Mouse (Mus musculus) kidney, embryonic 15.5 days (tissue): Measurements from ENCODE around the gene Vgll2. TPM values are rescaled to one million over a fixed set of nuclear protein-coding genes. Genes with fewer than 3 reads are reported as not detected.

Experiments
- ATAC-seq: fragments of 200-750 bp; cut with Nextera tagmentation; replicated peaks from 2 replicates; pipeline ENCODE4 v1.8.0; 2017; ENCODE audit warnings: moderate TSS enrichment; ENCODE audit not compliant: low FRiP score
- H3K27ac ChIP-seq: fragments of 300-500 bp; sonication (generic); 2 replicates; pipeline ENCODE4 v1.5.1; 2015; ENCODE audit warnings: mild to moderate bottlenecking, inconsistent platforms
- H3K27me3 ChIP-seq: fragments of 300-500 bp; sonication (generic); 2 replicates; pipeline ENCODE4 v1.6.1; 2015; ENCODE audit warnings: inconsistent platforms
- H3K36me3 ChIP-seq: fragments of 300-500 bp; sonication (generic); 2 replicates; pipeline ENCODE4 v1.6.1; 2015; ENCODE audit warnings: inconsistent platforms
- H3K4me1 ChIP-seq: fragments of 300-500 bp; sonication (generic); 2 replicates; pipeline ENCODE4 v1.6.1; 2015; ENCODE audit warnings: inconsistent platforms
- H3K4me2 ChIP-seq: fragments of 300-500 bp; sonication (generic); 2 replicates; pipeline ENCODE4 v1.6.1; 2015; ENCODE audit warnings: moderate library complexity, mild to moderate bottlenecking, inconsistent platforms
- H3K4me3 ChIP-seq: fragments of 300-500 bp; sonication (generic); replicated peaks from 2 replicates; pipeline ENCODE4 v1.5.1; 2015; ENCODE audit warnings: mild to moderate bottlenecking, inconsistent platforms
- H3K9ac ChIP-seq: fragments of 300-500 bp; sonication (generic); 2 replicates; pipeline ENCODE4 v1.6.1; 2015; ENCODE audit warnings: mild to moderate bottlenecking, inconsistent platforms
- H3K9me3 ChIP-seq: fragments of 300-500 bp; sonication (generic); replicated peaks from 2 replicates; pipeline ENCODE4 v1.6.1; 2016; ENCODE audit warnings: inconsistent platforms
- WGBS: fragments of 180-500 bp; shearing (Covaris S2); methylation state at CpG from one replicate; pipeline ENCODE4 v1.1.7; 2015; ENCODE audit warnings: mixed read lengths; 5-methylcytosine and 5-hydroxymethylcytosine counted together
- polyA plus RNA-seq: library from polyadenylated mRNA; unstranded; fragments of >200 nt; fragmentation: Nextera tagmentation; extraction: Ambion mirVana; gene quantifications from 2 replicates; pipeline ENCODE4 v1.2.1, GENCODE M21; 2015

Vgll2 gene
- 1.9 and 2.8 TPM in 2 replicates for polyA plus RNA-seq

- H3K36me3 ChIP-seq, result no peaks in the 10 kb centered on the region
- ATAC-seq, result peak; percentile 85
- WGBS, result under 1% methylated on average over 60 of the region's 60 CpGs
- H3K4me3 ChIP-seq, result peak within 1 kb of the TSS; percentile 51
- no peaks in the 10 kb centered on the region for H3K9me3 ChIP-seq
- H3K4me1 ChIP-seq, result peaks cover 21% of the 10 kb centered on the region
- no peak within 1 kb of the TSS for H3K27ac ChIP-seq
- no peak within 1 kb of the TSS for H3K9ac ChIP-seq
- peaks cover 89% of the 10 kb centered on the region for H3K27me3 ChIP-seq
- H3K4me2 ChIP-seq, result peak within 1 kb of the TSS; percentile 87
These were observed at the start of gene Vgll2 for GRCm38 (mm10) chr10:52022413-52023212. Gene Vgll2 (plus strand): TSS chr10:52022502.

DNA sequence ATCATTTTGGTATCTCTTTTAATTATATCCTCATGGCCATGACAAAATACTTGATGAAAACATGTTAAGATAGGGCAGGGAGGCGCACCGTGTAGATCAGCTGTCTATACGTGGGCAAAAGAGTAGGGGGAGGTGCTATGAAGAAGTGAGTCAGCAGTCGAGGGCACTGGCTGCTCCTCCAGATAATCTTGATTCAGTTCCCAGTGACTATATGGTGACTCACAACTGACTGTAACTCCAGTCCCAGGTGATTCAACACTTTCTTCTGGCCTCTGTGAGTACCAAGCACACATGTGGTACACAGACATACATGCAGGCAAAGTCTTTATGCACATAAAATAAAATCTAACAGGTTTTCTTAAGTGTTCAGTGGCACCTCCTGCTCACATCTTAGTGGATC is 47.2 kb upstream of the Vgll2 start:
- Histone ChIP-seq H3K27me3 (no peaks in the 10 kb centered on the region), H3K4me1 (no peaks in the 10 kb centered on the region), H3K36me3 (no peaks in the 10 kb centered on the region), H3K4me2 (no peak overlapping the region), H3K9me3 (no peaks in the 10 kb centered on the region), H3K27ac (no peak overlapping the region), H3K9ac (no peak overlapping the region), H3K4me3 (no peak overlapping the region)
- WGBS, result 82% methylated on average over 4 of the region's 4 CpGs
- no peak for ATAC-seq

GRCm38 (mm10) chr10:51975587-51975986 is 46.7 kb upstream of the Vgll2 start:
- Histone ChIP-seq H3K27ac (no peak overlapping the region), H3K36me3 (no peaks in the 10 kb centered on the region), H3K4me2 (no peak overlapping the region), H3K4me3 (no peak overlapping the region), H3K9me3 (no peaks in the 10 kb centered on the region), H3K9ac (no peak overlapping the region), H3K27me3 (no peaks in the 10 kb centered on the region), H3K4me1 (no peaks in the 10 kb centered on the region)
- no peak for ATAC-seq
- WGBS, result 81% methylated on average over 3 of the region's 3 CpGs

GRCm38 (mm10) chr10:51981651-51982050 is 40.7 kb upstream of the Vgll2 start:
- Histone ChIP-seq H3K4me2 (no peak overlapping the region), H3K9ac (no peak overlapping the region), H3K4me3 (no peak overlapping the region), H3K4me1 (no peaks in the 10 kb centered on the region), H3K27ac (no peak overlapping the region), H3K9me3 (no peaks in the 10 kb centered on the region), H3K27me3 (no peaks in the 10 kb centered on the region), H3K36me3 (no peaks in the 10 kb centered on the region)
- 77% methylated on average over 6 of the region's 6 CpGs for WGBS
- ATAC-seq, result no peak

DNA sequence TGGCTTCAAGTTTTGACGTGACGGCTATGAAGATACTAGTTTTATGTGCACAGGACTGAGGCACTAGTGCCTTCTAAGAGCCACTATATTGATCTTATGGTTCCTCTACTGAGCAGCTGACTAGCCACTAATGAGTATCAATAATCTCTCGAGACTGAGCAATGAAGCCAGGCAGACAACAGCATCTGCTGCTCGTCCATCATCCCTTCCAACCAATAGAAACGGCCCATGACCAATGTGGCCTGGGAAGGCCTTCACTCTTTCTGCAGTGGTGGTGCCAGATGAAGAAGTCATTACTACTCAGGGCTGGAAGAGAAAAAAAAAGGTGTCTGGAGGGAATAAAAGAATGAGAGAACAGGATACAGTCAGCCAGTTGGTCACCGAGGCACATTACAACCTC is 39.9 kb upstream of the Vgll2 start:
- H3K27ac ChIP-seq, result no peak overlapping the region
- H3K36me3 ChIP-seq, result no peaks in the 10 kb centered on the region
- no peak for ATAC-seq
- H3K4me3 ChIP-seq, result no peak overlapping the region
- H3K27me3 ChIP-seq, result no peaks in the 10 kb centered on the region
- H3K4me2 ChIP-seq, result no peak overlapping the region
- H3K4me1 ChIP-seq, result no peaks in the 10 kb centered on the region
- WGBS, result 84% methylated on average over 6 of the region's 6 CpGs
- no peaks in the 10 kb centered on the region for H3K9me3 ChIP-seq
- no peak overlapping the region for H3K9ac ChIP-seq

GRCm38 (mm10) chr10:52018471-52018870 is 3.8 kb upstream of the Vgll2 start:
- peaks cover 51% of the 10 kb centered on the region for H3K27me3 ChIP-seq
- no peak overlapping the region for H3K9ac ChIP-seq
- H3K27ac ChIP-seq, result no peak overlapping the region
- no peak overlapping the region for H3K4me3 ChIP-seq
- H3K9me3 ChIP-seq, result no peaks in the 10 kb centered on the region
- H3K36me3 ChIP-seq, result no peaks in the 10 kb centered on the region
- 90% methylated on average over 1 of the region's 1 CpGs for WGBS
- H3K4me2 ChIP-seq, result no peak overlapping the region
- ATAC-seq, result no peak
- peaks cover 15% of the 10 kb centered on the region for H3K4me1 ChIP-seq

DNA sequence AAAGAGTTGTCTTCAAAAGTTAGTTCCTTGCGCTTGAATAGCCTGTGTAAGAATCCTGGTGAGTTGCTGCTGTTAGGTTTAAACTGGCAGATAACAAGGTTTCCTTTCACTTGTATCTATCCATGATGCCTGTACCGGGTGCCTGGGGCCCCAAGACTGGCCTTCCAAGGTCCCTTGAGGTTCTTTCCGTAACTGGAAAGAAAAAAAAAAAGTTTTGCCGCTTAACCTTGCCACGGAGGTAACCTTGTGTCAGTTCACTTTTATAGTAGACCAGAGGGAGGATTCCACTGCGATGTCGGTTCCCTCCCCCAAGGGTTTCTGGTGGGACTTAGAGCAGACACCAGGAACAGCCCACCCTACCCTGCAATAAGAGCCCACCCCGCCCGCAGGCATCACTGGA is 1.1 kb upstream of the Vgll2 start:
- ATAC-seq, result no peak
- WGBS, result 1% methylated on average over 9 of the region's 9 CpGs
- H3K27ac ChIP-seq, result no peak overlapping the region

DNA sequence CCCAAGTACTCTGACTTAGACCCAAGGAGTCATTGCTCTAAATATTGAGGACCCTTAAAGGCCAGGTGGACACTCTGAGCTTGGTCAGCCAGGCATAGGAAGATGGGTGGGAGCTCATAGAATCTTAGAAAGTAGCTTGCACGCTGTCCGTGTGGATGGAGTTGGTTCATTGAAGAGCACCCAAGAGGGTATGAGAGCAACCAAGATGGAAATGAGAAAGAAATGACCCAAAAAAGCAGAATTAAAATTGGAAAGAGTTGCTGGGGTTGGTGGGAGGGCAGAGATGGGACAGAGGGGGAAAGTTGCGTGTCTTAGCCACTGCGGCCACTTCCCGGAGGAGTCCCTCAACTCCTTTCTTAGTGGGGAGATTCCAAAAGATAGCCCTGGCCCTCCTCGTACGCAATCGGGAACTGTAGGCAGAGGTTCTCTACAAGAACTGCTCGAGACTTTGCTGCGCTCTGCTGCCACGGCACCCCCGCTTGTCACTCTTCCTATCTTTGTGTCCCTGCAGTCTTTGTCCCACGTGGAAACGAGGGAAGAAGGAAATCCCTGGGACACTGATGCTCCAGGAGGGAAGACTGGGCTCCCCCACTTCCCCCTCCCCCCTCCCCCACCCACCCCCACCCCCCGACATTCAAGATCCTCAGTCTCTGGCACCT is 437 bp upstream of the Vgll2 start:
- Histone ChIP-seq H3K4me2 (peak overlapping the region; percentile 87), H3K36me3 (no peaks in the 10 kb centered on the region), H3K9me3 (no peaks in the 10 kb centered on the region), H3K27ac (no peak overlapping the region), H3K4me1 (peaks cover 15% of the 10 kb centered on the region), H3K9ac (no peak overlapping the region), H3K27me3 (peaks cover 85% of the 10 kb centered on the region), H3K4me3 (peak overlapping the region; percentile 51)
- WGBS, result under 1% methylated on average over 14 of the region's 15 CpGs
- peak; percentile 59 for ATAC-seq

More for the DNA sequence above, 1.1 kb upstream of the Vgll2 start:
- H3K9me3 ChIP-seq, result no peaks in the 10 kb centered on the region
- no peak overlapping the region for H3K9ac ChIP-seq
- peaks cover 78% of the 10 kb centered on the region for H3K27me3 ChIP-seq
- peaks cover 15% of the 10 kb centered on the region for H3K4me1 ChIP-seq
- H3K4me3 ChIP-seq, result peak overlapping the region; percentile 51; the same call in 1 of the 2 replicates
- H3K36me3 ChIP-seq, result no peaks in the 10 kb centered on the region
- H3K4me2 ChIP-seq, result no peak overlapping the region

DNA sequence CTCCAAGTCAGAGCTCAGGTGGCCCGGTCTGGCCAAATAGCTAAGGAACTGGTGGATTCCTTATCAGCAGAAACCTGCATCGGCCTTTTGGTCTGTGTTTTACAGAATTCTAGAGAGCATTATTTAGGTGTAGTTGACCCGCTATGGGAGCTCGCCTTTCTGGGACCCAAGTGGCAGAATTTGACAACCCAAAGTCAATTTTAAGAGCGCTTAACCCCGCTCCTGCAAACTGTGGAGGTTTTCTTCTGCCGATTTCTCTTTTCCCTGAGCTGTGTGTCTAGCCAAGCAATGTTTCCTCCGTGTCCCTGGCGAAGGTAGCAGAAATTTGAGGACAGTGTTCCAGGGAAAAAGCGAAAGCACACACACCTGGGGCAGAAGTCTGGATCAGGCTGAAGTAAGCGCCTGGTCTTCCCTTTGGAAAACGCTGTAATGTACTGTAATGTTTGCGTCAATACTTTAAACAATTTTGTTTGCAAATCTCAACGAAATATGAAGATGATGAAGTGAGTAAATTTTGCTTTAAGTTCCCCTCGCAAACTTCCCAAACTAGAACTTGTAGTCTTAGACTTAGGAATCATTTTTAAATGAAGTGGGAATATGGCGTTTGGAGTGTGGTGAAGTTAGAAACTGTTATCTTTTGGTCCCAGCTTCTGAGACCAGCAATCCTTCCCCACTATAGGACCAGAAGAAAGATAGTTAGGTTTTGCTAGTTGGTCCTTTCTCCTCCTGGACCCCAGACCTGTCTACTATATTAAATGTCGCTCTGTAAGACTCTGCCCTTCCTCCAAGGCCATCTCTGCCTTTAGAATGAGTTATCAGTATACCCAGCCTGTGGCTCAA is 1.1 kb downstream of the Vgll2 start:
- Histone ChIP-seq H3K4me3 (peak overlapping the region; percentile 51; the same call in 1 of the 2 replicates), H3K4me1 (peaks cover 24% of the 10 kb centered on the region), H3K27ac (no peak overlapping the region), H3K4me2 (peak overlapping the region; percentile 87), H3K27me3 (peaks cover 95% of the 10 kb centered on the region), H3K9ac (no peak overlapping the region), H3K36me3 (no peaks in the 10 kb centered on the region), H3K9me3 (no peaks in the 10 kb centered on the region)
- no peak for ATAC-seq
- WGBS, result 2% methylated on average over 17 of the region's 17 CpGs

DNA sequence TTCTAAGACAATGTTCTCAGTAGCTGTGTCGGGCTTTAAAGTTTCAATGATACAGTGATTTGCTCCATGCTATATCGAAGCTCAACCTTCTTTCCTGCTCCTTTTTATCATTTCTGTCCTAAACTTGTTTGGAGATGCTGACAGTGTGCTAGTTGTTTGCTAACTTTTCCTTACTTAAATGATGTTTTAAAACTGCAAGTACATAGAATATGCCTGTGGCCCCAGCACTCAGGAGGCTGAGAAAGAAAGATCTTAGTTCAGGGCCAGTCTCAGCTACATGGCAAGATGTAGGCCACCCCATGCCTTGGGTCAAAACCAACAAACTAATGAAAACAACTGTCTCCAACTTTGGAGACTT is 1.7 kb downstream of the Vgll2 start:
- no peak overlapping the region for H3K9ac ChIP-seq
- no peak overlapping the region for H3K4me2 ChIP-seq
- no peaks in the 10 kb centered on the region for H3K9me3 ChIP-seq
- WGBS, result 7% methylated on average over 2 of the region's 2 CpGs
- H3K27me3 ChIP-seq, result peaks cover 95% of the 10 kb centered on the region
- no peak overlapping the region for H3K27ac ChIP-seq
- H3K4me3 ChIP-seq, result no peak overlapping the region
- peaks cover 25% of the 10 kb centered on the region for H3K4me1 ChIP-seq
- H3K36me3 ChIP-seq, result no peaks in the 10 kb centered on the region
- ATAC-seq, result no peak

DNA sequence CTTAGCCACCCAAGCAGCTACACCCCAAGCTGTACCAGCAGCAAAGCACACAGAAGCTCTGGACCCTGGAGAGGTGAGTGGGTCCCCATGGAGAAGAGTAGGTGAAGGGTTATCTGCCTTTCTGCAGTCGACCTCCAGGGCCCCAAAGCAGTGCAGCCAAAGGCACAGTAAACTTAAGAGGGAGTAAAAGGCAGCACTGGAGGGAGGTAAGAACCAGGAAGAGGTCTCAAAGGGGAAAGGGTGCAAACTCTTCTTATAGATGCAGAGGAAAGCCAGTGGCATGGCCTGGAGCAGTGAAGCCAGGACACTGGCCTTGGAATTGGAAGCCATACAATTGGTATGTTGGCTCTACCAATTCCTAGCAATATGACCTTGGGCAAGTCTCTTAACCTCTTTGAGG is 3.0 kb downstream of the Vgll2 start:
- Histone ChIP-seq H3K4me3 (no peak overlapping the region), H3K27ac (no peak overlapping the region), H3K4me2 (no peak overlapping the region), H3K27me3 (peaks cover 98% of the 10 kb centered on the region), H3K4me1 (peaks cover 33% of the 10 kb centered on the region), H3K36me3 (no peaks in the 10 kb centered on the region), H3K9me3 (no peaks in the 10 kb centered on the region), H3K9ac (no peak overlapping the region)
- ATAC-seq, result no peak
- 0% methylated on average over 1 of the region's 1 CpGs for WGBS

- ATAC-seq, result no peak
- Histone ChIP-seq H3K27ac (no peak overlapping the region), H3K9me3 (no peaks in the 10 kb centered on the region), H3K4me3 (no peak overlapping the region), H3K36me3 (no peaks in the 10 kb centered on the region), H3K9ac (no peak overlapping the region), H3K27me3 (peaks cover 97% of the 10 kb centered on the region), H3K4me1 (peaks cover 33% of the 10 kb centered on the region), H3K4me2 (no peak overlapping the region)
- WGBS, result 7% methylated on average over 7 of the region's 7 CpGs
These were observed 3.5 kb downstream of the Vgll2 start for GRCm38 (mm10) chr10:52025821-52026220.
